Mouse (Mus musculus): ENCODE measurements around the gene Ptprn2. TPM values are rescaled to one million over a fixed set of nuclear protein-coding genes. Genes with fewer than 3 reads are reported as not detected.

Gene Ptprn2
- polyA plus RNA-seq, 1 experiment: 97.8 TPM

GRCm38 (mm10) chr12:117017912-117018311 is 532.4 kb downstream of the Ptprn2 start:
- Histone ChIP-seq H3K27ac (ENCODE audit: insufficient read depth, low read length) (no peak overlapping the region), H3K4me3 (replicated peaks; ENCODE audit: insufficient read depth, low read depth, low read length) (no peak overlapping the region), H3K4me1 (ENCODE audit: control insufficient read depth, insufficient read depth, low read length) (no peaks in the 10 kb centered on the region; the same call in 1 of the 2 replicates), H3K27me3 (ENCODE audit: control insufficient read depth, insufficient read depth, low read length) (no peaks in the 10 kb centered on the region)
- DNase-seq: no peak
- 76% methylated on average over 2 of the region's 2 CpGs for WGBS
- TF ChIP-seq CTCF (IDR thresholded peaks at IDR 0.05; ENCODE audit: borderline replicate concordance, insufficient read depth, low read depth, low read length) (no peak), POLR2A (IDR thresholded peaks at IDR 0.05; ENCODE audit: borderline replicate concordance, insufficient read depth, low read length) (no peak)

GRCm38 (mm10) chr12:117023235-117023634 is 537.7 kb downstream of the Ptprn2 start:
- no peaks in the 10 kb centered on the region for H3K27me3 ChIP-seq (ENCODE audit: control insufficient read depth, insufficient read depth, low read length)
- no peak overlapping the region for H3K4me3 ChIP-seq (replicated peaks; ENCODE audit: insufficient read depth, low read depth, low read length)
- H3K4me1 ChIP-seq (ENCODE audit: control insufficient read depth, insufficient read depth, low read length): peaks cover 8% of the 10 kb centered on the region
- DNase-seq: peak in 1 of 2 experiments; percentile 15
- H3K27ac ChIP-seq (ENCODE audit: insufficient read depth, low read length): no peak overlapping the region
- 83% methylated on average over 4 of the region's 4 CpGs for whole genome bisulfite sequencing
- TF ChIP-seq CTCF (IDR thresholded peaks at IDR 0.05; ENCODE audit: borderline replicate concordance, insufficient read depth, low read depth, low read length) (no peak), POLR2A (IDR thresholded peaks at IDR 0.05; ENCODE audit: borderline replicate concordance, insufficient read depth, low read length) (no peak)

- TF ChIP-seq POLR2A (IDR thresholded peaks at IDR 0.05; ENCODE audit: borderline replicate concordance, insufficient read depth, low read length): no peak
- no peak for TF ChIP-seq CTCF (IDR thresholded peaks at IDR 0.05; ENCODE audit: borderline replicate concordance, insufficient read depth, low read depth, low read length)
- WGBS: 15% methylated on average over 4 of the region's 4 CpGs
- no peaks in the 10 kb centered on the region for H3K27me3 ChIP-seq (ENCODE audit: control insufficient read depth, insufficient read depth, low read length)
- no peak overlapping the region for H3K4me3 ChIP-seq (replicated peaks; ENCODE audit: insufficient read depth, low read depth, low read length)
- peaks cover 8% of the 10 kb centered on the region for H3K4me1 ChIP-seq (ENCODE audit: control insufficient read depth, insufficient read depth, low read length)
- peak; percentile 72 to 80 for DNase-seq
- H3K27ac ChIP-seq (ENCODE audit: insufficient read depth, low read length): no peak overlapping the region
Measured at GRCm38 (mm10) chr12:117024916-117025315, 539.4 kb downstream of the Ptprn2 start.

GRCm38 (mm10) chr12:117025676-117026075 is 540.2 kb downstream of the Ptprn2 start:
- Histone ChIP-seq H3K4me3 (replicated peaks; ENCODE audit: insufficient read depth, low read depth, low read length) (no peak overlapping the region), H3K4me1 (ENCODE audit: control insufficient read depth, insufficient read depth, low read length) (peaks cover 8% of the 10 kb centered on the region), H3K27me3 (ENCODE audit: control insufficient read depth, insufficient read depth, low read length) (no peaks in the 10 kb centered on the region), H3K27ac (ENCODE audit: insufficient read depth, low read length) (no peak overlapping the region)
- DNase-seq: no peak
- TF ChIP-seq CTCF (IDR thresholded peaks at IDR 0.05; ENCODE audit: borderline replicate concordance, insufficient read depth, low read depth, low read length) (no peak), POLR2A (IDR thresholded peaks at IDR 0.05; ENCODE audit: borderline replicate concordance, insufficient read depth, low read length) (no peak)

GRCm38 (mm10) chr12:117027351-117027750 is 541.8 kb downstream of the Ptprn2 start:
- WGBS: 98% methylated on average over 6 of the region's 6 CpGs
- no peak overlapping the region for H3K27ac ChIP-seq (ENCODE audit: insufficient read depth, low read length)

GRCm38 (mm10) chr12:117028333-117028961 is 542.9 kb downstream of the Ptprn2 start:
- DNase-seq: no peak
- TF ChIP-seq CTCF (IDR thresholded peaks at IDR 0.05; ENCODE audit: borderline replicate concordance, insufficient read depth, low read depth, low read length) (no peak), POLR2A (IDR thresholded peaks at IDR 0.05; ENCODE audit: borderline replicate concordance, insufficient read depth, low read length) (no peak)
- no peak overlapping the region for H3K27ac ChIP-seq (ENCODE audit: insufficient read depth, low read length)
- peaks cover 8% of the 10 kb centered on the region for H3K4me1 ChIP-seq (ENCODE audit: control insufficient read depth, insufficient read depth, low read length)
- WGBS: 92% methylated on average over 5 of the region's 5 CpGs
- H3K4me3 ChIP-seq (replicated peaks; ENCODE audit: insufficient read depth, low read depth, low read length): no peak overlapping the region
- no peaks in the 10 kb centered on the region for H3K27me3 ChIP-seq (ENCODE audit: control insufficient read depth, insufficient read depth, low read length)

More at GRCm38 (mm10) chr12:117027351-117027750, 541.8 kb downstream of the Ptprn2 start:
- DNase-seq: no peak
- TF ChIP-seq POLR2A (IDR thresholded peaks at IDR 0.05; ENCODE audit: borderline replicate concordance, insufficient read depth, low read length): no peak
- H3K4me1 ChIP-seq (ENCODE audit: control insufficient read depth, insufficient read depth, low read length): peaks cover 8% of the 10 kb centered on the region
- H3K4me3 ChIP-seq (replicated peaks; ENCODE audit: insufficient read depth, low read depth, low read length): no peak overlapping the region
- H3K27me3 ChIP-seq (ENCODE audit: control insufficient read depth, insufficient read depth, low read length): no peaks in the 10 kb centered on the region

GRCm38 (mm10) chr12:117033172-117033571 is 547.7 kb downstream of the Ptprn2 start:
- TF ChIP-seq POLR2A (IDR thresholded peaks at IDR 0.05; ENCODE audit: borderline replicate concordance, insufficient read depth, low read length) (no peak), CTCF (IDR thresholded peaks at IDR 0.05; ENCODE audit: borderline replicate concordance, insufficient read depth, low read depth, low read length) (no peak)
- Histone ChIP-seq H3K27ac (ENCODE audit: insufficient read depth, low read length) (no peak overlapping the region), H3K4me1 (ENCODE audit: control insufficient read depth, insufficient read depth, low read length) (no peaks in the 10 kb centered on the region)

GRCm38 (mm10) chr12:117034506-117034905 is 549.0 kb downstream of the Ptprn2 start:
- TF ChIP-seq POLR2A (IDR thresholded peaks at IDR 0.05; ENCODE audit: borderline replicate concordance, insufficient read depth, low read length) (no peak), CTCF (IDR thresholded peaks at IDR 0.05; ENCODE audit: borderline replicate concordance, insufficient read depth, low read depth, low read length) (no peak)

More at GRCm38 (mm10) chr12:117033172-117033571, 547.7 kb downstream of the Ptprn2 start:
- DNase-seq: no peak
- Histone ChIP-seq H3K27me3 (ENCODE audit: control insufficient read depth, insufficient read depth, low read length) (no peaks in the 10 kb centered on the region), H3K4me3 (replicated peaks; ENCODE audit: insufficient read depth, low read depth, low read length) (no peak overlapping the region)
- 95% methylated on average over 1 of the region's 1 CpGs for WGBS

More at GRCm38 (mm10) chr12:117034506-117034905, 549.0 kb downstream of the Ptprn2 start:
- Histone ChIP-seq H3K27me3 (ENCODE audit: control insufficient read depth, insufficient read depth, low read length) (no peaks in the 10 kb centered on the region), H3K4me3 (replicated peaks; ENCODE audit: insufficient read depth, low read depth, low read length) (no peak overlapping the region), H3K27ac (ENCODE audit: insufficient read depth, low read length) (no peak overlapping the region), H3K4me1 (ENCODE audit: control insufficient read depth, insufficient read depth, low read length) (no peaks in the 10 kb centered on the region)
- DNase-seq: no peak
- WGBS: 87% methylated on average over 3 of the region's 3 CpGs
